Mouse (Mus musculus) brain, embryonic 18.5 days (tissue): ENCODE measurements around the gene Cd68.
"Not testable (repeated sequence)": the region's sequence is repeated elsewhere in the genome, so short reads cannot be mapped to it uniquely, and the experiment has no call there.

Experiments used
- DNase-seq: peaks from one replicate; pipeline ENCODE4 v3.0.0-alpha.2; 2012; ENCODE audit warnings: low read depth, low spot score

Gene Cd68

GRCm38 (mm10) chr11:69665961-69666664 lies at the start of gene Cd68:
Gene Cd68 (minus strand): TSS chr11:69666153.
- DNase-seq, result no peak

GRCm38 (mm10) chr11:69715482-69715881 lies 49.5 kb upstream of the Cd68 start:
- no peak for DNase-seq

DNA sequence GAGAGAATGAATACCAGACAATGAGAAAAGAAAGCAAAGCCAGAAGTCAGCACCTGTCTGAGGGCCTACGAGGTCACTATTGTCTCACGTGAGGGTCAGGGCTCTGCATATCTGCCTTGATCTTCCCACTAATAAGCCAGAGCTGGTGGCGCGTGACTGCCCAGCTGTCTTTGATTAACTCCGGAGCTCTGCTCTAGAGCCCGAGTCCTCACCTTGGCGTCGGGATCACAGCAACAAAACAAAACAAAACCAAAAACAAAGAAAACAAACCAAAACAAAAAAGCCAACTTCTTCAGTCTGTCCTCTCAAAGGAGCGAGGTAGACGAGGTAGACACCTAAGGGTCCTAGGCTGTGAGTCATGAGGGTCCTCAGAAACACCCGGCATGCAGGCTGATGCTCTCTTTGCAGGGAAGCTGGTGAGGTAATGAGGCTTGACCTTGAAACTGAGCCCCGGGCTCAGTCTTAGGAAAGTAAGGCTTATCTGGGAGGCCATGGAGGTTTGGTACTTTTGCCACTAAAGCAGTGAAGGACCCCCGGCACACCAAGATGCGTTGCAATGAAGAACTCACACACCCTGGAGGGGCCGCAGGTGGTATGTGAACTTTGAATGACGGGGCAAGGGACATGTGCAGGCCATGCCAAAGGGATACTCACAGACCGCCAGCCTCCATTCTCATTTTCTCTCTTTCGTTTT lies 48.8 kb upstream of the Cd68 start:
- DNase-seq, result no peak

- DNase-seq, result no peak
Measured at GRCm38 (mm10) chr11:69712954-69713672, 47.2 kb upstream of the Cd68 start.

GRCm38 (mm10) chr11:69711082-69711481 lies 45.1 kb upstream of the Cd68 start:
- DNase-seq, result no peak

DNA sequence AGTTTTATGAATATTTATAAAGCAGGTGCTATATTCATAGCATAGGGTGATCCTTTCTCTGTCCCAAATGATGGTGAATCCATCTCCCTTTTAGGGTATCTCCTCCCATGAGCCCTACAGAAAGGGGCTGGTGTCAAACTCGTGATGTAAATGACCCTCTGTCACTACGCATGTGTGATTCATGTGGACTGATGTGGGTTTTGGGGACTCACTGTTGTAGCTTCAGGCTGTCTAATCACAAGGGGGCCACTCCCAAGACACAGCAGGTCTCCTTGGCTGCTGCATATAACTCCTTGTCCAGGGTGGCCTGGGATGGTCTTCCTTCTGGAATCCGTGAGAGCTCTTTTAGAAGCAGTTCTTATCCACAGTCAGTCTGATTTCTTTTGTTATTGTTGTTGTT lies 44.5 kb upstream of the Cd68 start:
- DNase-seq, result no peak

GRCm38 (mm10) chr11:69709554-69710446 lies 43.8 kb upstream of the Cd68 start:
- DNase-seq, result no peak

- no peak for DNase-seq
Measured at GRCm38 (mm10) chr11:69708614-69709265, 42.8 kb upstream of the Cd68 start.

DNA sequence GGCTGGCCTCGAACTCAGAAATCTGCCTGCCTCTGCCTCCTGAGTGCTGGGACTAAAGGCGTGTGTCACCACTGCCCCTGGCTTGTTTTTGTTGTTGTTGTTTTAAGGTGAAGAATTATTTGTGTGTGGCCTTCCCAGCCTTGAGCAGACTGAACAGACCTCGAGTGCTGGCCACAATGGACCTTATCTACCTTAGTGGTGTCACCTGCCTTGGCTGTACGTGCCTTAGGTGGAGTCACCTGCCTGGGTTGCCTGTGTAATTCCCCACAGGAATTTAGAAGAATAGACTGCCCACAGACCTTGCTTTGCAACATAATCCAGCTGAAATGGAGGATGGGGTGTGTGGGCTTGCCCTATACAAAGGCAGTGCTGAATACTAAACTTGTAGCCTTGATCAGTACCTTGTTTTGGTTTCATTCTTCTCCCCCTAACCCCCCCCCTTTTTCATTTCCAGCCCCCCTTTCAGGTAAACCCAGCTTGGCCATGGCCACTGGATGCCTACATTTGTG lies 42.0 kb upstream of the Cd68 start:
- DNase-seq, result no peak

GRCm38 (mm10) chr11:69707480-69707847 lies 41.5 kb upstream of the Cd68 start:
- no peak for DNase-seq

GRCm38 (mm10) chr11:69706775-69707479 lies 41.0 kb upstream of the Cd68 start:
- no peak for DNase-seq

DNA sequence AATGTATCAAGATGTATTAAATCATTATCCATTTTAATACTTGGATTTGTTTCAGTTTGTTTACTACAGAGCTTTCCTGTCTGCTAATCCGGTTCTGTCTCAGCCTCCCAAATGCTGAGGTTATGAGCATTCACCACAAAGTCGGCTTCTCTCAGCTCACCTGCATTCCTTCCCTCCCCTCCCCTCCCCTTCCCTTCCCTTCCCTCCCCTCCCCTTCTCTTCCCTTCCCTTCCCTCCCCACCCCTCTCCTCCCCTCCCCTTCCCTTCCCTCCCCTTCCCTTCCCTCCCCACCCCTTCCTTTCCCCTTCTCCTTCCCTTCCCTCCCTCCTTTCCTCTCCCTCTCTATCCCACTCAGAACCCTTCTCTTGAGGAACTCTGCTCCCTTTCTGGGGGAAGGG lies 38.7 kb upstream of the Cd68 start:
- no peak for DNase-seq

DNA sequence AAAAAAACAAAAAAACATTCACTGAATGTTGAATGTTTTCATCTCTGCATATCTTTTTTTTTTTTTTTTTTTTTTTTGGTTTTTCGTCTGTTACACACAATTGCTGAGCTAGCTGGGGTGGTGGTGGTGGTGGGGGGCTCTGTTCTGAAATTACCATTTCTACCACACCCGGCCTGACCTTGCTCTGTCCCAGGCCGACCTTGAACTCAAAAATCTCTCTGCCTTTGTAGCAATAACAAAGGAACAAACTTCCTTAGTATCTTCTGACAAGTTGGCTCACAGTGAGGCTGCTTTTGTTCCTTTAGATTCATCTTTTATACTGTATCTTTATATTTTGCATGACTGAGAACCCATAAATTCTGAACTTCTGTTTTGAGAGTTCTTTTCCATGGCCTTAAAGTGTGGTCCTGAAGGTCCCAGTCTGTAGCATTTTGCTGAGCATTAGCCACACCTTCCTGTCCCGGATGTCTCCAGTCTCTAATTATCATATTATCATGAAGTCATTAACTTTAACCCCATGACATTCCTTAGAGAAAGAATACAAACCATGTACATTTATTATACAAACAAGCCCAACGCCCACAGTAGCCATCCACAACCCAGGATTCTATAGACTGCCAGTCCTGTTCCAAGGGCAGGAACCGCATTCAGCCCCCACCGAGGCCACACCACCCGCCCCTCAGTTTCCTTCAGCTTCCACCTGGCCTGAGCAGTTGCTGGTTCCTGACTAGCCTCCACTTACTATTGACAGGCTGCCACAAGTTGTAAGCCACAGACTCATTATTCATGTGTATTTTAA lies 38.1 kb upstream of the Cd68 start:
- DNase-seq, result no peak

GRCm38 (mm10) chr11:69703381-69703780 lies 37.4 kb upstream of the Cd68 start:
- not testable (repeated sequence) for DNase-seq

GRCm38 (mm10) chr11:69702886-69703285 lies 36.9 kb upstream of the Cd68 start:
- DNase-seq, result not testable (repeated sequence)

DNA sequence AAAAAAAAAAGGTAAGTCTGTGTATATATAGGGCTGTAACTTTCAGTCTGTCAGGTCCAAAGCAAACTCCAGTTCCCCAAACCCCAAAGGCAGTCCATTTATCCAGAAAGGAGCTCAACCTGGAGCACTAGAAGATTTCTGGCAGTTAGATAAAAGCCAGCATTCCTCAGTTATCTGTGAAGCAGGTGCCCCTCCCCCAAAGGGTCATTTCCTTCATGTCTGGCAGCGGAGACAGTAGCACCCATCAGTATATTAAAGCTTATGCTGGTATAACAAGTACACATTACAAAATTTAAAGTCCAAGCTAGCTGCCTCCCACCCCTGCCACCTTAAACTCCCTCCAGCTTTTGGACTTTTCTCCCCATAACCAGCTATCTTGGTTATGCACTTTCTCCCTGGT lies 33.6 kb upstream of the Cd68 start:
- no peak for DNase-seq

GRCm38 (mm10) chr11:69698574-69698973 lies 32.6 kb upstream of the Cd68 start:
- no peak for DNase-seq

DNA sequence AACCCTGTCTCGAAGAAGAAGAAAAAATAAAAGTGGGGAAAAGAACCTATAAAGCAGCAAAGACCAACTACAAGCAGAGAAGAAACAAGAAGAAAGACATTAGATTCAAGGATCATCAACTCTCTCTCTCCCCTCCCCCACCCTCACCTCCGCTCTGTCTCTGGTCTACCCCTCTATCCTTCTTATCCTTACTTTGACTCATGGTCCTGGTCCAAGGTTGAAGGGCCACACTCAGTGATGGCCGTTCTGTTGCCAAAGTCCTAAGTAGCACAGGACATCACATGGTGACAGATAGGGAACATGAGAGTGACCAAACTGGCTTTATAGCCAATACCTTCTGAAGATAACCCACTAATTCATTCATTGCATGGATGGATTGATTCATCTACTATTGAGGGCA lies 31.4 kb upstream of the Cd68 start:
- no peak for DNase-seq

DNA sequence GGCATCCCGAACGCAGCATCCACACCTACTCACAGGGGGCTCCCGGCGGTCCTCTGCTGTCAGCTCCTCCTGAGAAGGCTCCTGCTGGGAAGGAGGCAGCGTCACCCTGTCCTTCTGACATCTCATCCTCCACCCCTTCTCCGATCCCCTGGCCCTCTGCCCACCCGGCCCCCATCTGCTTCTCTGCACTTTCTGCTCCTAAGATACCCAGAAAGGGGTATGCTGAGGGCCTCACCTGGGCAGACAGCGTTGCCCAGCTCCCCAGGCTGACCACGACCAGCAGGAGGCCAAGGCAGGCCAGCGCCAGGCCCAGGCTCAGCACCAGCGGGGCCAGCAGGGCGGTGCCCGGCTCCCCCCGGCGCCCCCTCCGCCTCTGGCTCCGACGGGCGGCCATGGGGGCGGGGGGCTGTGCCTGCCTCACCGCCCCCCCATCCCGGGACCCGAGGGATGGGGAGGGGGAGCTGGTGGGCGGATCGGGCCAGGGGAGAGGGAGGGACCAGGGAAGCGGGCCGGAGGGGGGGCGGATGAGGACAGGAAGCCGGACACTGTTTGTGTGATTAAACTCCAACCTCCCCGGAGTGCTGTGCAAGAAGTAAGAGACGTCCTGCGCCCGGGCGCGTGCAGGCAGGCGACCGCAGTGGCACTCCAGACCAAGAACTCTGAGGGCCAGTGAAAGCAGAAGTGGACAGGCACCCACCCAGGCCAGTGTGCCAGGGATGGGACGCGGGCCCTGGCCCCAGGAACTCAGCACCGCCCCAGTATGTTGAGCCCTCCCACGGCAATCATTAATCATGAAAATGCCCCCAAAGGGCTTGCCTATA lies 29.6 kb upstream of the Cd68 start, which contains the start of the genes Tnfsf12 and Tnfsfm13:
Tnfsf12 (minus strand) TSS at position 489 of the 821 bp plus-strand sequence.
Tnfsfm13 (minus strand) TSS at position 738 of the 821 bp plus-strand sequence.
- no peak for DNase-seq
